Mouse (Mus musculus) midbrain, embryonic 11.5 days (tissue): ENCODE data around the gene Sumo1. TPM values are rescaled to one million over a fixed set of nuclear protein-coding genes. Genes with fewer than 3 reads are reported as not detected.

Experiments used
- ATAC-seq: fragments of 200-750 bp; cut with Nextera tagmentation; 2 replicates; pipeline ENCODE4 v1.8.0; 2017; ENCODE audit warnings: moderate TSS enrichment, moderate library complexity; ENCODE audit not compliant: low FRiP score
- DNase-seq: peaks from one replicate; pipeline ENCODE4 v3.0.0; 2015; ENCODE audit warnings: low spot score; ENCODE audit errors: missing footprints
- H3K27ac ChIP-seq: fragments of 300-500 bp; sonication (generic); 2 replicates; pipeline ENCODE4 v1.5.1; 2014; ENCODE audit warnings: low read depth, low read length
- H3K27me3 ChIP-seq: fragments of 300-500 bp; sonication (generic); 2 replicates; pipeline ENCODE4 v1.6.1; 2014; ENCODE audit warnings: mild to moderate bottlenecking, low read length, moderate library complexity, mixed read lengths; ENCODE audit not compliant: control insufficient read depth, insufficient read depth
- H3K36me3 ChIP-seq: fragments of 300-500 bp; sonication (generic); 2 replicates; pipeline ENCODE4 v1.6.1; 2014; ENCODE audit warnings: mild to moderate bottlenecking, low read length, moderate library complexity, mixed read lengths; ENCODE audit not compliant: control insufficient read depth, insufficient read depth
- H3K4me1 ChIP-seq: fragments of 300-500 bp; sonication (generic); 2 replicates; pipeline ENCODE4 v1.6.1; 2014; ENCODE audit warnings: low read length; ENCODE audit not compliant: control insufficient read depth, insufficient read depth
- H3K4me2 ChIP-seq: fragments of 300-500 bp; sonication (generic); 2 replicates; pipeline ENCODE4 v1.6.1; 2014; ENCODE audit warnings: mild to moderate bottlenecking, moderate library complexity
- H3K4me3 ChIP-seq: fragments of 300-500 bp; sonication (generic); 2 replicates; pipeline ENCODE4 v1.5.1; 2014; ENCODE audit warnings: low read depth, low read length
- H3K9ac ChIP-seq: fragments of 300-500 bp; sonication (generic); 2 replicates; pipeline ENCODE4 v1.6.1; 2014; ENCODE audit warnings: low read length
- H3K9me3 ChIP-seq: fragments of 300-500 bp; sonication (generic); 2 replicates; pipeline ENCODE4 v1.6.1; 2016; ENCODE audit warnings: low read length; ENCODE audit not compliant: control insufficient read depth
- WGBS: fragments of 180-500 bp; shearing (Covaris S2); extraction: QIAGEN DNeasy Blood & Tissue Kit; methylation state at CpG from one replicate; pipeline ENCODE4 v1.1.7; 2014; 5-methylcytosine and 5-hydroxymethylcytosine counted together
- polyA plus RNA-seq: library from polyadenylated mRNA; unstranded; fragments of >200 nt; fragmentation: Nextera tagmentation; extraction: Ambion mirVana; gene quantifications from 2 replicates; pipeline ENCODE4 v1.2.1, GENCODE M21; 2014

The Sumo1 gene
- polyA plus RNA-seq, 1 experiment from 2014 or later, result 603 TPM

GRCm38 (mm10) chr1:59592876-59593275 lies 77.8 kb downstream of the Sumo1 start:
- Histone ChIP-seq H3K4me2 (peak overlapping the region; percentile 16), H3K27ac (no peak overlapping the region), H3K4me1 (peaks cover 6% of the 10 kb centered on the region), H3K9ac (no peak overlapping the region), H3K9me3 (no peaks in the 10 kb centered on the region), H3K27me3 (peaks cover 8% of the 10 kb centered on the region), H3K4me3 (no peak overlapping the region), H3K36me3 (no peaks in the 10 kb centered on the region)
- ATAC-seq, result 0 out of 2 replicates have a peak, but pooled peaks have one; percentile 16
- no peak for DNase-seq
- 16% methylated on average over 12 of the region's 12 CpGs for WGBS

- peak overlapping the region; percentile 16 for H3K4me2 ChIP-seq
- H3K4me1 ChIP-seq, result peaks cover 6% of the 10 kb centered on the region
- no peaks in the 10 kb centered on the region for H3K36me3 ChIP-seq
- DNase-seq (peak; percentile 93), ATAC-seq (0 out of 2 replicates have a peak, but pooled peaks have one; percentile 19)
- no peaks in the 10 kb centered on the region for H3K9me3 ChIP-seq
- 0 out of 2 replicates have a peak overlapping the region, but pooled peaks have one; percentile 6 for H3K4me3 ChIP-seq
- peaks cover 8% of the 10 kb centered on the region for H3K27me3 ChIP-seq
- no peak overlapping the region for H3K27ac ChIP-seq
- no peak overlapping the region for H3K9ac ChIP-seq
- WGBS, result 3% methylated on average over 10 of the region's 10 CpGs
Measured at GRCm38 (mm10) chr1:59592359-59592758, 78.3 kb downstream of the Sumo1 start.

GRCm38 (mm10) chr1:59589271-59589670 lies 81.4 kb downstream of the Sumo1 start:
- ATAC-seq (no peak), DNase-seq (no peak)
- no peaks in the 10 kb centered on the region for H3K36me3 ChIP-seq
- H3K9ac ChIP-seq, result no peak overlapping the region
- H3K9me3 ChIP-seq, result no peaks in the 10 kb centered on the region
- peaks cover 6% of the 10 kb centered on the region for H3K4me1 ChIP-seq
- 80% methylated on average over 1 of the region's 1 CpGs for WGBS
- peaks cover 13% of the 10 kb centered on the region for H3K27me3 ChIP-seq
- H3K4me2 ChIP-seq, result no peak overlapping the region
- H3K4me3 ChIP-seq, result no peak overlapping the region
- H3K27ac ChIP-seq, result no peak overlapping the region

DNA sequence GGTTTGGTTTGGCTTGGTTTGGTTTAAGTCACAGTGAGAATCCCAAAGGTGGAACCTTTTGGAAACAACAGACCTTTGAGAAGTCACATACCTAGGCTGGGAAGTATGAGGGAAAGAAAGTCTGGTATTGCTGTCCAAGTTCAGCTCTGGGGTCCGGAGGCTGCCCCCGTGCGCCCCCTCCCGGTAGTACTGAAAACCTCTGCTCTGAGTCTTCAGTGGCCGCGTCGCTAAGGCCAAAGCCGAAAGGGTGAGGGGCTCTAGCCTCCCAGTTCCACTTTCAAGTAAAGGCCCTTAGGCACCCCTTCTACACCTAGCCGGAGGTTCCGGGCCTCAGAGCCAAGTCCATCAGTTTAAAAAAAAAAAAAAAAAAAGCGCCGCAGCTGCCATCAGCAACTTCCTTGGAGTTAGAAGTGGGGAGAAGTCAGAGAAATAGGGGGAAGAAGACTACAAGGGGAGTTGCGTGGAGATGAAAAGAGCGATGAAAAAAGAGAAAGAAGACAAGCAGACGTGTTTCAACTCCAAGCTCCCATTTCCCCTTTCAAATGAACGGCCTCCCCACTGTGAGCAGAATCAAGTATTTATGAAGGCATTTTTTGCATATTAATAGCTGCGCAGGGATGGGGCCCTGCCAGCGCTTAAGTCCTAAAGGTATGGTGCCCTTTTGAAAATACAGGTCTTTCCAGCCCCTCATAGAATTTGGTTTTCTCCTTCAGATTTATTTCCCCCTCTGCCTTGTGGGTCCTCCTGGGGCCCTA lies 85.8 kb downstream of the Sumo1 start:
- H3K9ac ChIP-seq, result peak overlapping the region; percentile 27; the same call in 1 of the 2 replicates

DNA sequence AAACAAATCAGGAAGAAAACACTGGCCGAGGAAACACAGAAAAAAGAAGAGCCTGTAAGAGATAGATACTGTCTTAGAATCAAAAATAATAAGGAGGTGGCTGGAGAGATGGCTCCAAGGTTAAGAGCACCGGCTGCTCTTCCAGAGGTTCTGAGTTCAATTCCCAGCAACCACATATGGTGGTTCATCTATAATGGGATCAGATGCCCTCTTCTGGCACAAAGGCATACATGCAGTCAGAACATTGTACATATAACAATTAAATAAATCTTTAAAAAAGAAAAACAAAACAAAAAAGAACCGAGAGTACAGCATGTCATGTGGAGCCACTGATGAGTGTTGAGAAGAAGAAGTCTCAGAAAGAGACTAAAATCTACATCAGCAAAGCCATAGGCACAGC lies 89.8 kb downstream of the Sumo1 start:
- H3K9ac ChIP-seq, result no peak overlapping the region
- no peak overlapping the region for H3K27ac ChIP-seq
- ATAC-seq, result no peak
- no peak overlapping the region for H3K4me2 ChIP-seq
- H3K36me3 ChIP-seq, result no peaks in the 10 kb centered on the region
- H3K9me3 ChIP-seq, result no peaks in the 10 kb centered on the region
- WGBS, result 82% methylated on average over 3 of the region's 3 CpGs
- H3K27me3 ChIP-seq, result peaks cover 2% of the 10 kb centered on the region
- H3K4me1 ChIP-seq, result no peaks in the 10 kb centered on the region; the same call in 1 of the 2 replicates
- no peak for DNase-seq
- H3K4me3 ChIP-seq, result no peak overlapping the region

More for the DNA sequence above, 85.8 kb downstream of the Sumo1 start:
- peak overlapping the region; percentile 22; the same call in 1 of the 2 replicates for H3K4me2 ChIP-seq
- peaks cover 4% of the 10 kb centered on the region for H3K27me3 ChIP-seq
- no peaks in the 10 kb centered on the region for H3K9me3 ChIP-seq
- WGBS, result 5% methylated on average over 18 of the region's 18 CpGs
- no peaks in the 10 kb centered on the region; the same call in 1 of the 2 replicates for H3K4me1 ChIP-seq
- no peaks in the 10 kb centered on the region for H3K36me3 ChIP-seq
- peak; percentile 69 for ATAC-seq
- DNase-seq, result peak; percentile 98
- H3K27ac ChIP-seq, result no peak overlapping the region
- H3K4me3 ChIP-seq, result no peak overlapping the region

DNA sequence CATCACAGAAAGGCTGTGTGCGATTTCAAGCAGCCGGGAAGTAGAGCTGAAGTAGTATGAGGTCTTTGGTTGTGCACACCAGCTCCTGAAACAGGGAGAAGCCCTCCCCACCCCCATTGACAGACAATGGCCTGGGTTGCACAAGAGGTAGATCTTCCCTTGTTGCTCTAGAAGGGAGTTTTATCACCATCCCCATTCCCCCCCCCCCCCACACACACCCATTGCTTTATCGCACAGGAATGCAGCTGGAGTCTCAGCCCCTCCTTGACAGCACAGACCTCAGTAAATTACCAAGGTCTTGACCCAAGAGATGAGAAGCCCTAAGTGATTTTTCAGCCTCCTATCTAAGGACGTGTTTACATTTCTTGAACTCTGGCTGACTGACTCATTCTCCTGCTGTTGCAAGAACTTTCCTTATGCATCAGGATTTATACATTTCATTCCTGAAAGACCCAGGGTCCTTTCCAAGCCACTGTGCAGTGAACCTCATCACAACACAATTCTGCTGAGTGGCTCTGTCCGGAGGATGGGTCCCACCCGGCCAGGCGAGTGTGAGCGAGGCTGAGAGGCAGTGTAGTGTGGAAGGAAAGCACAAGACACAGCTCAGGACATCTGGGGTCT lies 90.4 kb downstream of the Sumo1 start:
- Histone ChIP-seq H3K36me3 (no peaks in the 10 kb centered on the region), H3K4me2 (no peak overlapping the region), H3K4me3 (no peak overlapping the region), H3K9ac (no peak overlapping the region), H3K4me1 (no peaks in the 10 kb centered on the region; the same call in 1 of the 2 replicates), H3K27ac (no peak overlapping the region), H3K9me3 (no peaks in the 10 kb centered on the region), H3K27me3 (peaks cover under 1% of the 10 kb centered on the region; the same call in 1 of the 2 replicates)
- ATAC-seq, result no peak
- no peak for DNase-seq
- 65% methylated on average over 8 of the region's 8 CpGs for WGBS

- no peaks in the 10 kb centered on the region for H3K9me3 ChIP-seq
- H3K27ac ChIP-seq, result no peak overlapping the region
- DNase-seq, result no peak
- H3K4me1 ChIP-seq, result no peaks in the 10 kb centered on the region
- 83% methylated on average over 5 of the region's 5 CpGs for WGBS
- no peak overlapping the region for H3K9ac ChIP-seq
- no peak overlapping the region for H3K4me3 ChIP-seq
- no peak overlapping the region for H3K4me2 ChIP-seq
- no peaks in the 10 kb centered on the region for H3K36me3 ChIP-seq
- no peak for ATAC-seq
- H3K27me3 ChIP-seq, result no peaks in the 10 kb centered on the region
Measured at GRCm38 (mm10) chr1:59579327-59579726, 91.3 kb downstream of the Sumo1 start.

GRCm38 (mm10) chr1:59578770-59579169 lies 91.9 kb downstream of the Sumo1 start:
- DNase-seq (no peak), ATAC-seq (no peak)
- H3K4me3 ChIP-seq, result no peak overlapping the region
- WGBS, result 83% methylated on average over 4 of the region's 4 CpGs
- H3K27ac ChIP-seq, result no peak overlapping the region
- H3K9ac ChIP-seq, result no peak overlapping the region
- H3K9me3 ChIP-seq, result no peaks in the 10 kb centered on the region
- H3K27me3 ChIP-seq, result no peaks in the 10 kb centered on the region
- H3K4me2 ChIP-seq, result no peak overlapping the region
- H3K36me3 ChIP-seq, result no peaks in the 10 kb centered on the region
- H3K4me1 ChIP-seq, result 0 out of 2 replicates have a peak, but pooled peaks cover 2% of the 10 kb centered on the region
